Mouse (Mus musculus) liver, embryonic 11.5 days (tissue): Measurements from ENCODE around the gene Unc45a. TPM values are rescaled to one million over a fixed set of nuclear protein-coding genes. Genes with fewer than 3 reads are reported as not detected.

Source experiments
- ATAC-seq: fragments of 200-750 bp; cut with Nextera tagmentation; replicated peaks from 2 replicates; pipeline ENCODE4 v1.8.0; 2017; ENCODE audit warnings: moderate number of reproducible peaks, mild to moderate bottlenecking, moderate TSS enrichment, moderate library complexity; ENCODE audit not compliant: low FRiP score
- DNase-seq: peaks from one replicate; pipeline ENCODE4 v3.0.0-alpha.2; 2017; ENCODE audit warnings: low spot score
- H3K27ac ChIP-seq: fragments of 300-500 bp; sonication (generic); 2 replicates; pipeline ENCODE4 v1.5.1; 2014; ENCODE audit warnings: mild to moderate bottlenecking, low read depth, low read length, control low read depth
- H3K27me3 ChIP-seq: fragments of 300-500 bp; sonication (generic); replicated peaks from 2 replicates; pipeline ENCODE4 v1.6.1; 2014; ENCODE audit warnings: low read length, mixed read lengths; ENCODE audit not compliant: control insufficient read depth, insufficient read depth
- H3K36me3 ChIP-seq: fragments of 300-500 bp; sonication (generic); 2 replicates; pipeline ENCODE4 v1.6.1; 2014; ENCODE audit warnings: mild to moderate bottlenecking, low read length, moderate library complexity, mixed read lengths; ENCODE audit not compliant: control insufficient read depth, insufficient read depth
- H3K4me1 ChIP-seq: fragments of 300-500 bp; sonication (generic); replicated peaks from 2 replicates; pipeline ENCODE4 v1.6.1; 2014; ENCODE audit warnings: low read length, mixed read lengths; ENCODE audit not compliant: control insufficient read depth, insufficient read depth
- H3K4me2 ChIP-seq: fragments of 300-500 bp; sonication (generic); 2 replicates; pipeline ENCODE4 v1.6.1; 2014; ENCODE audit warnings: mild to moderate bottlenecking, control low read depth, moderate library complexity
- H3K4me3 ChIP-seq: fragments of 300-500 bp; sonication (generic); 2 replicates; pipeline ENCODE4 v1.5.1; 2014; ENCODE audit warnings: low read depth, low read length, control low read depth
- H3K9ac ChIP-seq: fragments of 300-500 bp; sonication (generic); 2 replicates; pipeline ENCODE4 v1.6.1; 2014; ENCODE audit warnings: low read depth, low read length, control low read depth
- H3K9me3 ChIP-seq: fragments of 300-500 bp; sonication (generic); 2 replicates; pipeline ENCODE4 v1.6.1; 2016; ENCODE audit warnings: low read length, inconsistent platforms, mixed read lengths; ENCODE audit not compliant: control insufficient read depth
- WGBS: fragments of 180-500 bp; shearing (Covaris S2); extraction: QIAGEN DNeasy Blood & Tissue Kit; methylation state at CpG from one replicate; pipeline ENCODE4 v1.1.7; 2014; 5-methylcytosine and 5-hydroxymethylcytosine counted together
- polyA plus RNA-seq: library from polyadenylated mRNA; unstranded; fragments of >200 nt; fragmentation: Nextera tagmentation; extraction: Ambion mirVana; gene quantifications from 2 replicates; pipeline ENCODE4 v1.2.1, GENCODE M21; 2014

Unc45a gene
- polyA plus RNA-seq, 1 experiment from 2014 or later, result 24.0 TPM

DNA sequence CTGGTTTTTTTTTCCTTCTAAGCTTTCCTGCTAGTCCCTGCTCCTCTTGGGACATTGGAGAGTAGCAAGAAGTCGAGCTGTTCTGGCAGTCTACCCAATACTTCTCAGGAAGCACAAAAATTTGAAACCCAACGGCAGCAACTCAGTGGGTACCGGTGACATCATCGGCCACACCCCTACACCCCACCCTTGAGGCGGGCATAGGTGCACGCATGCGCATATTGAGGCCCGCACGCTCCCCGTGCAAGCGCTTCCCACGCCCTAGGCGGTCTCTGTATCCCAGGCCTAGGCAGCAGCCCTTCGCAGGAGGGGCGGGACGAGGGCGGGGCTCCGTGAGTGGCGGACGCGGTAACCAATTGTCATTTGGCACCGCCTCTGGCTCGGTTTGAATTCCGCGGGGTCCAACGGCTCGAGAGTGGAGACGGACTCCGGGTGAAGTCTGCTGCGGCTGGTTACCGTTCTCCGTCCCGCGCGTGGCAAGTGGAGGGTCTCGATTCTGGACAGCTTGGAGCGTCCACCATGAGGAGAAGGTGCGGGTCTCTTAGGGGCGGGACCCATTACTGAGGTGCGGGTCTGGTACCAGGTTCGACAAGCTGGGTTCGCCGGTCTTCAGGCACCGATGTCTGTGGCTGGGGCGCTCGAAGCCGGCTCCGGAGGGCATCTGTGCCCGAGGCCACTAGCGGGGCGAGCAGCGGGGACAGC is 46.6 kb downstream of the Unc45a start, which contains the start of gene Prc1:
Prc1 (plus strand) TSS at position 389 of the 702 bp plus-strand sequence.
- Histone ChIP-seq H3K27me3 (no peaks in the 10 kb centered on the region), H3K36me3 (peaks cover 3% of the 10 kb centered on the region; the same call in 1 of the 2 replicates), H3K4me1 (peaks cover 18% of the 10 kb centered on the region), H3K9ac (peak within 1 kb of the TSS; percentile 98), H3K27ac (peak within 1 kb of the TSS; percentile 92), H3K4me3 (peak within 1 kb of the TSS; percentile 98), H3K9me3 (no peaks in the 10 kb centered on the region), H3K4me2 (peak within 1 kb of the TSS; percentile 87)
- DNase-seq, result peak; percentile 99
- ATAC-seq, result peak; percentile 99
- WGBS, result 1% methylated on average over 52 of the region's 52 CpGs

DNA sequence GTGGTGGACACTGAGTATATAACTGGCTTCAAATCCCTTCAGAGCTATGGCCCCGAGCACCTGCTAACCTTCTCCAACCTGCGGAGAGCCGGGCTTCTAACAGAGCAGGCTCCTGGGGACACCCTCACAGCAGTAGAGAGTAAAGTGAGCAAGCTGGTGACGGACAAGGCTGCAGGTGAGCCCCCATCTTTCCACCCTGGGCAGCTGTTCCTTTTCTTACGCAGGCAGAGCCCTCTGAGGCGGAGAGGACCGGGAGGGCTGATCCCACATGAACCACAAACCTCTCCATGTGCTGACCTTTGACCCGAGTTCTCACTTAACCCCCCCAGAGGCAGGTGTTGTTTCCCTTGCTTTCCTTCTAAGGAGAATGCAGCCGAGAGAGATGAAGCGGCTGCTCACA is 53.1 kb downstream of the Unc45a start:
- ATAC-seq, result no peak
- no peak for DNase-seq
- Histone ChIP-seq H3K4me2 (no peak overlapping the region), H3K4me3 (no peak overlapping the region), H3K36me3 (peaks cover 19% of the 10 kb centered on the region), H3K9me3 (no peaks in the 10 kb centered on the region), H3K4me1 (0 out of 2 replicates have a peak, but pooled peaks cover 3% of the 10 kb centered on the region), H3K27me3 (no peaks in the 10 kb centered on the region), H3K27ac (no peak overlapping the region), H3K9ac (no peak overlapping the region)
- 85% methylated on average over 10 of the region's 10 CpGs for WGBS

DNA sequence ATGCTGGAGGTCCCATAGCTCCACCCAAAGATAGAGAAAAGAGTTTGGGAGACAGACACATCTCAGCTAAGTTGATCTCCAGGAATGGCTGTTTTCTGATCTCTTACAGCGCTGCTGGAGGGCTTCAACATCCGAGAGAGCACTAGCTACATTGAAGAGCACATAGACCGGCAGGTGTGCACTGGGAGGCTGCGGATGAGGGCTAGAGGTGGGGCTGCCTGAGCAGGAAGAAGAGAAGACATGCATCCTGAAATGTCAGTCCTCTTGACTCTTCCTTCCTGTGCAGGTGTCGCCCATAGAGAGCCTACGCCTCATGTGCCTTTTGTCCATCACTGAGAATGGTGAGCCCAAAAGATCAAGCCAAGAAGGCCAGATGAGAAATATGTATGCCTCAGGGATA is 55.1 kb downstream of the Unc45a start:
- 91% methylated on average over 6 of the region's 6 CpGs for WGBS
- Histone ChIP-seq H3K27ac (no peak overlapping the region), H3K4me1 (0 out of 2 replicates have a peak, but pooled peaks cover 3% of the 10 kb centered on the region), H3K4me2 (no peak overlapping the region), H3K27me3 (no peaks in the 10 kb centered on the region), H3K4me3 (no peak overlapping the region), H3K9ac (no peak overlapping the region), H3K36me3 (peaks cover 19% of the 10 kb centered on the region), H3K9me3 (no peaks in the 10 kb centered on the region)
- DNase-seq, result no peak
- ATAC-seq, result no peak

DNA sequence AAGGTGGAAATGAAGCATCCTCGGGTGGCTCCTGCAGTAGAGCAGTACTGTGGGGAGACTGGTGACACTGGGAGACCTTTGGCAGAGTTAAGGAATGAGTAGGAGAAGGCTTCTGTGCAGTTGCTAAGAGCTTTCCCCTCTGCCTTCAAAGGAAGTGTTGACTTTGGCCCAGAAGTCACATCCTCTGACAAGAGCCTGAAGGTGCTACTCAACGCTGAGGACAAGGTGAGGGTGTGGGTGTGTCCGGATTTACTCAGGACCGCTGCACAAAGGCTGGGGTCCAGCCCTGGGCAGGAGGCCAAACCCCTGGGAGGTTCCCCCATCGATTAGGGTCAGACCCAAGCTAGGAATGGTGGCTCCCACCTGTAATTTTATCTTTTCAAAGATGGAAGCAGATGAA is 56.4 kb downstream of the Unc45a start:
- Histone ChIP-seq H3K36me3 (peaks cover 21% of the 10 kb centered on the region), H3K4me3 (no peak overlapping the region), H3K9me3 (no peaks in the 10 kb centered on the region), H3K4me2 (no peak overlapping the region), H3K27me3 (no peaks in the 10 kb centered on the region), H3K4me1 (0 out of 2 replicates have a peak, but pooled peaks cover 3% of the 10 kb centered on the region), H3K9ac (no peak overlapping the region), H3K27ac (no peak overlapping the region)
- 90% methylated on average over 5 of the region's 5 CpGs for WGBS
- DNase-seq (no peak), ATAC-seq (no peak)

DNA sequence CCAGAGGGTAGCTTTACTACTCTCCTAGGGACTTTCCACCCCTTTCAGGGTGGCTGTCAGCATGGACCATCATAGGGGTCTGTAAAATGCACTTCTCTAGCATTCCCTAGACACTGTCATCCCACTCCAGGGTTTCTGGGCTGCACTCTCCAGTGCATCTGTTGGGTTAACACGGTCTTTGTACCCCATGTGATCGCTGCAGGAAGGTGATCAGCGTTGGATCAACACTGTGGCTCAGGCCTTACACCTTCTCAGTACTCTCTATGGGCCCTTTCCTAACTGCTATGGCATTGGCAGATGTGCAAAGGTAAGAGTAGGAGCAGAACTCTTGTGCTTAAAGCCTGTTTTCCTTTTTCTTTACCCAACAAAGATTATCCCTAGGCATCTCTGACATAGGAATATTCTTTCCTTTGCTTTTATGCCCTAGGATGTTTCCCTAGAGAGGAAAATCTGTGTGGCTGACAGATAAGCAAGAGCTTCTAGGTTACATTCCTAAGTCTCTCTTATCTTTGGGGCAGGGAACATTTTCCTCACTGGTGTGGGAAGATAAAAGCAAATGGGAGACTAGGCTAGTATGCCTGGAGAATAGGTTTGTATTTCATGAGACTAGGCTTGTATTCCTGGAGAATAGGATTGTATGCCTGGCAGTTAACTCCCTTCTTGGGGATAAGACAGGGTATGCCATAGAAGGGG is 57.4 kb downstream of the Unc45a start:
- H3K9ac ChIP-seq, result no peak overlapping the region
- H3K27me3 ChIP-seq, result no peaks in the 10 kb centered on the region
- no peak for ATAC-seq
- H3K27ac ChIP-seq, result no peak overlapping the region
- no peak overlapping the region for H3K4me3 ChIP-seq
- DNase-seq, result no peak
- 69% methylated on average over 3 of the region's 3 CpGs for WGBS
- no peaks in the 10 kb centered on the region for H3K9me3 ChIP-seq
- H3K4me2 ChIP-seq, result no peak overlapping the region
- 0 out of 2 replicates have a peak, but pooled peaks cover 3% of the 10 kb centered on the region for H3K4me1 ChIP-seq
- H3K36me3 ChIP-seq, result peaks cover 21% of the 10 kb centered on the region

DNA sequence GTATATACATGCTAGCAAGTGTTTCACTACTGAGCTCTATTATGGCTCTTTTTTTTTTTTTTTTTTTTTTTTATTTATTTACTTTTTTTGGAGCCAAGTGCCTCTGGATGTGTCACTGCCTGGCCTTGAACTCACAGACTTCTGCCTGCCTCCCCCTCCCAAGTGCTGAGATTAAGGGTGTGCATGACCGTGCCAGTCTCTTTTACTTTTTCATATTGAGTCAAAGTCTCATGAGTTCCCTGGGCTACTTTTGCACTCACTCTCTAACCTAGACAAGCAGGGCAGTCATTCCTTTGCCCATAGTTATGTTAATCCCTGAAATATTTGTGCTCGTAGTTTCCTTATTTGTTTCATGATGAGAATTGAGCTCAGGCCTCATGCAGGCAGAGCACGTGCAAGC is 59.2 kb downstream of the Unc45a start:
- H3K9ac ChIP-seq, result no peak overlapping the region
- no peak overlapping the region for H3K27ac ChIP-seq
- no peak overlapping the region for H3K4me3 ChIP-seq
- no peak for ATAC-seq
- H3K27me3 ChIP-seq, result no peaks in the 10 kb centered on the region
- peaks cover 18% of the 10 kb centered on the region for H3K36me3 ChIP-seq
- no peak for DNase-seq
- H3K9me3 ChIP-seq, result no peaks in the 10 kb centered on the region
- H3K4me2 ChIP-seq, result no peak overlapping the region
- WGBS, result 79% methylated on average over 3 of the region's 3 CpGs
- 0 out of 2 replicates have a peak, but pooled peaks cover 3% of the 10 kb centered on the region for H3K4me1 ChIP-seq

DNA sequence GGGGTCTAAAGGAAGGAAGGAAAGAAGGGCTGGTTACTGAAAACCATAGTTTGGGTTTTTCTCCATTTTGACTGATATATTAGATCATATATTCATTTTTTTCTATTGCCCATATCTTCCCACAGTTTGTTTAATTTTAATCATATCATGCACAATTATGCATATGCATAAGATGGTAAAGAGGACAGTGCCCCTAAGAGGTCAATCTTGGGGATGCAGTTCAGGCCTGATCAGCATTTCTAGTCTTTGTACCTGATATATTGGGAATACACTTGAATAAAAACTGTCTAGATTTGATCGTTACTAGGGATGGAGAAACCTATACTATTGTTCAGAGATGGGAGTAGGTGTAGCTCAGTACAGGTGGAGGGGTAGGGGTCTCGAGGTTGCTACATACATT is 59.8 kb downstream of the Unc45a start:
- Histone ChIP-seq H3K4me3 (no peak overlapping the region), H3K36me3 (peaks cover 24% of the 10 kb centered on the region), H3K9ac (no peak overlapping the region), H3K4me2 (no peak overlapping the region), H3K27ac (no peak overlapping the region), H3K9me3 (no peaks in the 10 kb centered on the region), H3K4me1 (0 out of 2 replicates have a peak, but pooled peaks cover 3% of the 10 kb centered on the region), H3K27me3 (no peaks in the 10 kb centered on the region)
- ATAC-seq (no peak), DNase-seq (no peak)
- 82% methylated on average over 2 of the region's 2 CpGs for WGBS

DNA sequence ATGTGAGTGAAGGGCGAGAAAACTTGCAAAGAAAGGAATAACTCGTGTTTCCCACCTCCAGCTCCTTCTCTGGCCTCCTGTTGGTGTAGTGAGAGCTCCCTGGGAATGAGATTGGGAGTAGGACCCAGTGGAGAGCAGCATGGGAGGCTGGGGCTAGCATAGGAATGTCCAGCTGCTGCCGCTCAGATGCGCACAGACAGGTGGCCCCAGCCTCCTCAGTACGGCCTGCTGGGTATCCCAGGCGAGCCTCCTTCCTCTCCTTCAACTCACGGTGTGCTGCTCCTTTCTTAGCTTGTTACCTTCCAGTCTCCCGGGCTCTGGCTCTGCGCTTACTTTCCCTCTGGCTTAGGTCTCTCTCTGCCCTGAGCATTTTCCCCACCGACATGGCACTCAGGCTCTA is 60.8 kb downstream of the Unc45a start:
- Histone ChIP-seq H3K4me3 (no peak overlapping the region), H3K27ac (no peak overlapping the region), H3K36me3 (peaks cover 27% of the 10 kb centered on the region), H3K27me3 (no peaks in the 10 kb centered on the region), H3K4me2 (no peak overlapping the region), H3K4me1 (0 out of 2 replicates have a peak, but pooled peaks cover 3% of the 10 kb centered on the region), H3K9me3 (no peaks in the 10 kb centered on the region; the same call in 1 of the 2 replicates), H3K9ac (no peak overlapping the region)
- no peak for ATAC-seq
- DNase-seq, result no peak
- WGBS, result 84% methylated on average over 10 of the region's 10 CpGs
